Mouse (Mus musculus) left cerebral cortex, adult 11 months (tissue): ENCODE measurements around the gene Mcm7.
"Not testable (repeated sequence)": the region's sequence is repeated elsewhere in the genome, so short reads cannot be mapped to it uniquely, and the experiment has no call there.

Source experiments
- DNase-seq: peaks from one replicate; pipeline ENCODE4 v3.0.0; 2022; ENCODE audit warnings: low spot score

Mcm7 gene

GRCm38 (mm10) chr5:138171695-138172491, at the start of gene Mcm7, which contains the start of gene Ap4m1:
Gene Mcm7 (minus strand): TSS chr5:138172422.
Gene Ap4m1 (plus strand): TSS chr5:138172002.
- DNase-seq: peak; percentile 95

GRCm38 (mm10) chr5:138219864-138220263, 47.6 kb upstream of the Mcm7 start:
- DNase-seq: no peak

GRCm38 (mm10) chr5:138216632-138217031, 44.4 kb upstream of the Mcm7 start:
- not testable (repeated sequence) for DNase-seq

- no peak for DNase-seq
Measured at GRCm38 (mm10) chr5:138207873-138208272, 35.7 kb upstream of the Mcm7 start.

GRCm38 (mm10) chr5:138207253-138207652, 35.0 kb upstream of the Mcm7 start:
- no peak for DNase-seq

- DNase-seq: no peak
Measured at GRCm38 (mm10) chr5:138202086-138202485, 29.9 kb upstream of the Mcm7 start.

- no peak for DNase-seq
Measured at GRCm38 (mm10) chr5:138199576-138199975, 27.4 kb upstream of the Mcm7 start.

- no peak for DNase-seq
Measured at GRCm38 (mm10) chr5:138195463-138195862, 23.2 kb upstream of the Mcm7 start.

GRCm38 (mm10) chr5:138194755-138195345, 22.6 kb upstream of the Mcm7 start:
- no peak for DNase-seq

- peak; percentile 77 for DNase-seq
Measured at GRCm38 (mm10) chr5:138193771-138194727, 21.8 kb upstream of the Mcm7 start, which contains the start of gene Mblac1. Gene Mblac1 (plus strand): TSS chr5:138194314.

GRCm38 (mm10) chr5:138187661-138188306, 15.6 kb upstream of the Mcm7 start:
- peak; percentile 78 for DNase-seq

GRCm38 (mm10) chr5:138186950-138187638, 14.9 kb upstream of the Mcm7 start, which contains the start of the genes Taf6 and Cnpy4:
Gene Taf6 (minus strand): TSS chr5:138187451.
Gene Cnpy4 (plus strand): TSS chr5:138187485.
- peak; percentile 80 for DNase-seq

- DNase-seq: no peak
Measured at GRCm38 (mm10) chr5:138173217-138173616, 995 bp upstream of the Mcm7 start.

- peak; percentile 92 for DNase-seq
Measured at GRCm38 (mm10) chr5:138170936-138171561, 1.2 kb downstream of the Mcm7 start.

- no peak for DNase-seq
Measured at GRCm38 (mm10) chr5:138165594-138165993, 6.6 kb downstream of the Mcm7 start.

- DNase-seq: no peak
Measured at GRCm38 (mm10) chr5:138163610-138164009, 8.6 kb downstream of the Mcm7 start.

- DNase-seq: no peak
Measured at GRCm38 (mm10) chr5:138163046-138163445, 9.2 kb downstream of the Mcm7 start.

- peak; percentile 84 for DNase-seq
Measured at GRCm38 (mm10) chr5:138160842-138161665, 11.2 kb downstream of the Mcm7 start, which contains the start of gene Cops6. Gene Cops6 (plus strand): TSS chr5:138161071.

- DNase-seq: no peak
Measured at GRCm38 (mm10) chr5:138160224-138160762, 11.9 kb downstream of the Mcm7 start.
